Mouse (Mus musculus) forebrain, embryonic 13.5 days (tissue): ENCODE measurements around the gene Fam221a. TPM values are rescaled to one million over a fixed set of nuclear protein-coding genes. Genes with fewer than 3 reads are reported as not detected.

ENCODE experiments used
- ATAC-seq: fragments of 200-750 bp; cut with Nextera tagmentation; 2 replicates; pipeline ENCODE4 v1.8.0; 2017
- H3K27ac ChIP-seq: fragments of 300-500 bp; sonication (generic); 2 replicates; pipeline ENCODE4 v1.5.1; 2015; ENCODE audit warnings: inconsistent platforms, mild to moderate bottlenecking, moderate library complexity
- H3K27me3 ChIP-seq: fragments of 300-500 bp; sonication (generic); 2 replicates; pipeline ENCODE4 v1.6.1; 2015; ENCODE audit warnings: mild to moderate bottlenecking, inconsistent platforms
- H3K36me3 ChIP-seq: fragments of 300-500 bp; sonication (generic); 2 replicates; pipeline ENCODE4 v1.6.1; 2015; ENCODE audit warnings: mild to moderate bottlenecking, inconsistent platforms; ENCODE audit not compliant: poor library complexity, severe bottlenecking
- H3K4me1 ChIP-seq: fragments of 300-500 bp; sonication (generic); 2 replicates; pipeline ENCODE4 v1.6.1; 2015; ENCODE audit warnings: inconsistent platforms
- H3K4me2 ChIP-seq: fragments of 300-500 bp; sonication (generic); 2 replicates; pipeline ENCODE4 v1.6.1; 2015; ENCODE audit warnings: inconsistent platforms, mild to moderate bottlenecking, moderate library complexity
- H3K4me3 ChIP-seq: fragments of 300-500 bp; sonication (generic); 2 replicates; pipeline ENCODE4 v1.5.1; 2015; ENCODE audit warnings: mild to moderate bottlenecking, inconsistent platforms
- H3K9ac ChIP-seq: fragments of 300-500 bp; sonication (generic); 2 replicates; pipeline ENCODE4 v1.6.1; 2015; ENCODE audit warnings: mild to moderate bottlenecking, inconsistent platforms
- H3K9me3 ChIP-seq: fragments of 300-500 bp; sonication (generic); replicated peaks from 2 replicates; pipeline ENCODE4 v1.6.1; 2016; ENCODE audit warnings: inconsistent platforms
- WGBS: fragments of 180-500 bp; shearing (Covaris S2); methylation state at CpG from one replicate; pipeline ENCODE4 v1.1.7; 2015; 5-methylcytosine and 5-hydroxymethylcytosine counted together
- polyA plus RNA-seq: library from polyadenylated mRNA; unstranded; fragments of >200 nt; fragmentation: Nextera tagmentation; extraction: Ambion mirVana; gene quantifications from 2 replicates; pipeline ENCODE4 v1.2.1, GENCODE M21; 2015

Gene Fam221a
- polyA plus RNA-seq, 1 experiment from 2014 or later = 7.0 TPM

DNA sequence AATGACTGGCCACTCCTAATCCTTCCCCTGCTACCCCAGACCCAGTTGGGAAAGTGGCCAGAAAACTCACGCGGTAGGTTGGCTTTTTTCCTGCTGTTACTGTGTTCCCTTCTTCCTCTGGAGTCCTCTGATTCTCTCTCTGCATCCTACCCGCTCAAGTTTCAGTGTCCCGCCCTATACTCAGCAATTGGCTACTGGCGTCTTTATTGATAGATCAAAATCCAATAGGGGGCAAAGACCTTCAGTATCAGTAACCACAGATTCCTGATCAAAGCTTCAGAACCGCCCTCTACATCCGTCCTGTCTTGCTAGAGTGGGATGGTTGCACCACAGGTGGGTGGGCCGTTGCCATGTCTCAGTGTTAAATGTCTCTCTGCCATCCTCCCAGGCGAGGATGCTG lies 29.0 kb upstream of the Fam221a start:
- Histone ChIP-seq H3K27ac (no peak overlapping the region), H3K27me3 (no peaks in the 10 kb centered on the region), H3K4me3 (no peak overlapping the region), H3K36me3 (peaks cover 4% of the 10 kb centered on the region; the same call in 1 of the 2 replicates), H3K9ac (no peak overlapping the region), H3K4me1 (no peaks in the 10 kb centered on the region), H3K4me2 (no peak overlapping the region), H3K9me3 (no peaks in the 10 kb centered on the region)
- 14% methylated on average over 9 of the region's 9 CpGs for WGBS
- ATAC-seq = no peak

DNA sequence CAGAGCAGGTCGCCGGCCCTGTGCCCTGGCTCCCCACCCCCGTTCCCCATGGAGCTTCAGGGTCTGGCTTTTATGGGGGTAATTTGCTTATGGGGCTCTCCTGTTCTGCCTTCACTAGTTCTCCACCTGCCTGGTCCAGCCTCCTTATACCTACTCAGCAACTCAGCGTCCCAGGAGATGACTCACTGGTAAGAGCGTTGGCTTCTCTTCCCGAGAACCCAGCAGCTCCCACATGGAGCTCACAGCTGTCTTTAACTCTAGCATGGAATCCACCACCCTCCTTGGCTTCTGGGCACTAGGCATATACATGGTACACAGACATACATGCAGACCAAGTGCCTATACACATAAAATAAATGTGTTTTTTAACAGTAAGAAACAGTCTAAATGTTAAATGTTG lies 28.4 kb upstream of the Fam221a start:
- Histone ChIP-seq H3K4me1 (no peaks in the 10 kb centered on the region), H3K27me3 (no peaks in the 10 kb centered on the region), H3K36me3 (peaks cover 4% of the 10 kb centered on the region; the same call in 1 of the 2 replicates), H3K4me2 (no peak overlapping the region), H3K9me3 (no peaks in the 10 kb centered on the region), H3K27ac (no peak overlapping the region), H3K4me3 (no peak overlapping the region), H3K9ac (no peak overlapping the region)
- WGBS = 33% methylated on average over 6 of the region's 6 CpGs
- no peak for ATAC-seq

DNA sequence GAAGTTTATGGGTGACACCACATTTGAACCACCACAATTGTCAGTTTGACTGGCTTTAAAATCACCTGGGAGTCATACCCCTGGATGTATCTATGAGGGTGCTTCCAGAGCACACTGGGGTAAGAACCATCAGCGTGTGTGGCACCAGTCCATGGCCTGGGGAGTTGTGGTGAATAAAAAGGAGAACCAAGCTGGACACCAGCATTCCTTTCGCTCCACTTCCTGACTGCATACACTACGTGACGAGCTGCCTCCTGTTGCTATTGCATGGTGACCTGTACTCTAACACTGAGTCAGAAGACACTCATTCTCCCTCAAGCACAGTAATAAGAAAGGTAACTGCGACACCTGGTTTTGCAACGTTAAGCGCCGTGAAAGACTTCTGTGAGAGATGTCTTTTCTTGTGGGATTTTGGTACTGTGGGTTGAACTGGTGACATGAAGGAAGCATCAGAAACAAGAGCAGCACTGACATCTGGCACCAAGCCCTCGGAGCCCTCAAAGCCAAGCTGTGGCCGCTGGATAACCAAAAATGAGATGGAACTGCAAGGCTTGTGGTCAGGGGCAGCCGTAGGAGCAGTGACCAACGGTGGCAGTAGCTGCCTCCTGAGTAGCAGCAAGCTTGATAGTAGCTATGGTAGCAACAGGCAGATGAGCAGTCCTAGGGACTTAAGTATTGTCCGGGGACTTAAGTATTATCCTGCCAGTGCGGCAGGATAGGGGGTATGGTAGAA lies 23.6 kb upstream of the Fam221a start:
- no peak for ATAC-seq
- Histone ChIP-seq H3K4me3 (no peak overlapping the region), H3K4me1 (no peaks in the 10 kb centered on the region), H3K9ac (no peak overlapping the region), H3K27me3 (no peaks in the 10 kb centered on the region), H3K36me3 (no peaks in the 10 kb centered on the region), H3K27ac (no peak overlapping the region), H3K9me3 (no peaks in the 10 kb centered on the region), H3K4me2 (no peak overlapping the region)
- 82% methylated on average over 14 of the region's 14 CpGs for WGBS

DNA sequence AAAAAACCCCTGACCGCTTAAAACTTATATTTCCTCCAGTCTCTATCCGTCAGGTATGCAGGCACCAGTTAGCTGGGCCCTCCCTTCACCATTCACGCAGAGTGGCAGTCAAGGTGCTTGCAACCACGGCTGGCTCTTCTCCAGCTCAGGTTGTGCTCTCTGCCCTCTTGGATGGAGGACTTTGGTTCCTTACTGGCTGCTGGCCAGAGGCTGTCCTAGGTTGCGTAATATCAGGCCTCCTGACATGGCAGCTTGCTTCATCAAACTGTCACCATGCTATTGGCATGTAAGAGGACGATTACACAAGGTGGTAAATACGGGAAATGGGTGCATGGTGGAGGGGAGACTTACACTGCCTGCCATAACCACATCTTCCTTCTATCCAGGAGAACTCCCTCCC lies 17.7 kb upstream of the Fam221a start:
- H3K4me2 ChIP-seq = no peak overlapping the region
- H3K9me3 ChIP-seq = no peaks in the 10 kb centered on the region

DNA sequence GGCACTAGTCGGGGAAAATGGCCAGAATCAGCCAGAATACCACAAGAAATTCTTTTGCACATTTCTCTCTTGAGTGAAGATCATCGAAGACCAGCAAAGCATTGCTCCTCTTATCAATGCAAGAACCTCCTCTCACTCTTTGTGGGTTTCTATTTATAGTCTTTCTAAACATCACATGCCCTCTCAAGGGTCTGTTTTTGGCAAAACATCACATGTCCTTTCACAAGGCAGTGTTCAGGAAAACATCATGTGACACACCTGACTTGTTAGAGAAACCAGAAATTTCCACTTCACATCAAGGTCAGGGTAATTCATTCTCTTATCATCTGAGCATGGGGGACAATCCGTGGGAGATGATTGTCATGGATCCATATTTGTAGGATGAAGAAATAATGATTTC lies 12.9 kb upstream of the Fam221a start:
- Histone ChIP-seq H3K4me1 (no peaks in the 10 kb centered on the region), H3K4me3 (no peak overlapping the region)
- no peak for ATAC-seq

More for the DNA sequence above, 17.7 kb upstream of the Fam221a start:
- Histone ChIP-seq H3K27me3 (no peaks in the 10 kb centered on the region), H3K36me3 (no peaks in the 10 kb centered on the region), H3K27ac (no peak overlapping the region), H3K9ac (no peak overlapping the region), H3K4me1 (no peaks in the 10 kb centered on the region), H3K4me3 (no peak overlapping the region)
- 93% methylated on average over 7 of the region's 7 CpGs for WGBS
- ATAC-seq = no peak

DNA sequence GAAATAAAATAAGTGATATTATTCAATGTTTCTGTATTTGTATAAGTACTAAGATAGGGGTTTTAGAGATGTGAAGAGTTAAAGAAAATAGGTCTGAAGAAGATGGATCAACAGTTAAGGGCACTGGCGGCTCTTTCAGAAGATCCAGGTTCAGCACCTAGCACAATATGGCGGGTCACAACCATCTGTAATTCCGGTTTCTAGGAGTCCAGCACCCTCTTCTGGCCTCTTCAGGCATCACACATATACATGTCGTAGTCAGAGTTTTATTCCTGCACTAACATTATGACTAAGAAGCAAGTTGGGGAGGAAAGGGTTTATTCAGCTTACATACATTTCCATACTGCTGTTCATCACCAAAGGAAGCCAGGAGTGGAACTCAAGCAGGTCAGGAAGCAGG lies 12.4 kb upstream of the Fam221a start:
- ATAC-seq = no peak
- no peak overlapping the region for H3K27ac ChIP-seq
- H3K27me3 ChIP-seq = no peaks in the 10 kb centered on the region
- H3K9ac ChIP-seq = no peak overlapping the region
- no peak overlapping the region for H3K4me2 ChIP-seq
- no peaks in the 10 kb centered on the region for H3K36me3 ChIP-seq
- 67% methylated on average over 4 of the region's 4 CpGs for WGBS
- H3K9me3 ChIP-seq = no peaks in the 10 kb centered on the region
- no peaks in the 10 kb centered on the region for H3K4me1 ChIP-seq
- no peak overlapping the region for H3K4me3 ChIP-seq

More for the DNA sequence above, 12.9 kb upstream of the Fam221a start:
- Histone ChIP-seq H3K27me3 (no peaks in the 10 kb centered on the region), H3K36me3 (no peaks in the 10 kb centered on the region), H3K9ac (no peak overlapping the region), H3K9me3 (no peaks in the 10 kb centered on the region), H3K4me2 (no peak overlapping the region), H3K27ac (no peak overlapping the region)
- 92% methylated on average over 3 of the region's 3 CpGs for WGBS

DNA sequence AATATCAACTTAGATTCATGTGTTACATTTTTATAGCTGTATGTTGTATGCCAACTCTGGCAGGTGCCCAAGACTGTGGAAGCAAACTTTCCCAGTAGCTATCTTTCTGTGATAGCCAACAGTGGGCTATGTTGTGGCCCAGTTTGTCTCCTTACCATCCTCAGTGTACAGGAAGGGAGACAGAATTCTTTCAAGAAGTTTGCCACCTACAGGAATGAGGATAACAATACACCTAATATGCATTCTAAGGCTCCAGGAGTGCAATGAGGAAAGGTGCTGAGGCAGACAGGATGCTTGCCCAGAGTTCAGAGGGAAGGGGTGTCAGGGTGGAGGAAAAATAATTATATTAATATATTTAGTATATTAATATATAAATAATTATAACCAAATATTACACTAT lies 7.1 kb upstream of the Fam221a start:
- H3K4me1 ChIP-seq = no peaks in the 10 kb centered on the region
- H3K9ac ChIP-seq = no peak overlapping the region
- H3K27me3 ChIP-seq = no peaks in the 10 kb centered on the region
- H3K27ac ChIP-seq = no peak overlapping the region
- H3K4me2 ChIP-seq = no peak overlapping the region
- no peak overlapping the region for H3K4me3 ChIP-seq
- H3K9me3 ChIP-seq = no peaks in the 10 kb centered on the region
- H3K36me3 ChIP-seq = no peaks in the 10 kb centered on the region
- no peak for ATAC-seq

DNA sequence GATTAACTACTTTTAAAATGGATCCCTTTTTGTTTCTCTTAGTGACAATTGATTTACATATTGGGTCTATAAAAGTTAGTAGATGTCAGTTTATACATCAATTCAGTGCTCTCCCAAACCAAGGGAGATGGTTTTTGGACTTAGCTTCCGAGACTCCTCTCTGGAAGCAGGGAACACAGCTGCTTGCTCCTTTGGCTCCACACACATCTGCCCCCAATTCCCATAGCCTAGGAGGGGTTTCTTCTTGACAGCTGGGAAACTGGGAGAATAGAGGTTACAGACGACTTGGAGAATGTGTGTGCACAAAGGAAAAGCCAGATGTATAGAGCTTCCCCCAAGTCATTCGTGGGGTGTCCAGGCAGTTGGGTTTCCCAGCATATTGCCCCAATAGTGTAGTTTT lies 673 bp downstream of the Fam221a start:
- H3K4me2 ChIP-seq = peak overlapping the region; percentile 88
- ATAC-seq = no peak
- 43% methylated on average over 3 of the region's 3 CpGs for WGBS

DNA sequence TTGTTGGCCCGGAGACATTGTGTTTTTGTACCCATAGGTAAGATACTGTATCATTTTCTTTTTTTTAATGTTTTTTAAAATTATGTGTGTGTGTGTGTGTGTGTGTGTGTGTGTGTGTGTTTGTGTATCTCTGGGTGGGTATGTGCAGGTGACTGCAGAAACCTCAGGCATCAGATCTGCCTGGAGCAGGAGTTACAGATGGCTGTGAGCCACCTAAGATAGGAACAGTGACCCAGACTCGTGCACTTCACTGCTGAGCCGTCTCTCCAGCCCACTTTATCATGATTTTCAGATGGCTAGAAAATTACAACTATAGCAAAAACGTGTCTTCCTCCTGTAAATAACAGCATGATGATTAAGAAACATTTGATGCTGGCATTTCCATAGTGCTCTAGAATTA lies 5.2 kb downstream of the Fam221a start:
- peaks cover 9% of the 10 kb centered on the region for H3K4me1 ChIP-seq
- no peaks in the 10 kb centered on the region for H3K27me3 ChIP-seq
- no peaks in the 10 kb centered on the region for H3K36me3 ChIP-seq
- no peak overlapping the region for H3K9ac ChIP-seq
- H3K27ac ChIP-seq = no peak overlapping the region
- 80% methylated on average over 4 of the region's 4 CpGs for WGBS
- H3K4me3 ChIP-seq = no peak overlapping the region
- no peak overlapping the region for H3K4me2 ChIP-seq
- ATAC-seq = no peak
- no peaks in the 10 kb centered on the region for H3K9me3 ChIP-seq

More for the DNA sequence above, 673 bp downstream of the Fam221a start:
- H3K4me1 ChIP-seq = peaks cover 14% of the 10 kb centered on the region
- no peaks in the 10 kb centered on the region for H3K27me3 ChIP-seq
- no peaks in the 10 kb centered on the region for H3K36me3 ChIP-seq
- H3K9me3 ChIP-seq = no peaks in the 10 kb centered on the region
- peak overlapping the region; percentile 55 for H3K4me3 ChIP-seq
- peak overlapping the region; percentile 68 for H3K9ac ChIP-seq
- H3K27ac ChIP-seq = no peak overlapping the region

DNA sequence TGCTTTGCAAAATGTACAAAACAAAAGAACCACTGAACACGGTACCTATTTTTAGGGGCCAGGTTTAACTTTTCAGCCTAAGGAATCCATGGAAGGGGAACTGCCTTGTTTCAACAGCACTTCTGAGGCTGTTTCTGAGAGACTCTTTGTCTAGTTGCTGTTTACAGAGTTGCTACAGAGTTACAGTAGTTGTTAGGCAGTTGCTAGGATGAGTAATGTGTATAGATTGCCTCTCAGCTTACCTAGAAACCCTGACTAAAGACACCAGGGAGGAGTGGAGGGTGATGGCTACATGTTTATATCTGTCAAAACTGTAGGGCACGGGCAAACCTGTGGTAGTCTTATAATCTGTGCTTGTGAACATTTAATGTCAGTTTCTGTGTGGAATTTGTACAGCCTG lies 6.4 kb downstream of the Fam221a start:
- H3K9me3 ChIP-seq = no peaks in the 10 kb centered on the region
- no peaks in the 10 kb centered on the region for H3K36me3 ChIP-seq
- no peak overlapping the region for H3K4me3 ChIP-seq
- no peak overlapping the region for H3K27ac ChIP-seq
- no peaks in the 10 kb centered on the region for H3K27me3 ChIP-seq
- no peak for ATAC-seq
- H3K4me2 ChIP-seq = no peak overlapping the region
- H3K4me1 ChIP-seq = no peaks in the 10 kb centered on the region
- 64% methylated on average over 2 of the region's 2 CpGs for WGBS
- H3K9ac ChIP-seq = no peak overlapping the region

DNA sequence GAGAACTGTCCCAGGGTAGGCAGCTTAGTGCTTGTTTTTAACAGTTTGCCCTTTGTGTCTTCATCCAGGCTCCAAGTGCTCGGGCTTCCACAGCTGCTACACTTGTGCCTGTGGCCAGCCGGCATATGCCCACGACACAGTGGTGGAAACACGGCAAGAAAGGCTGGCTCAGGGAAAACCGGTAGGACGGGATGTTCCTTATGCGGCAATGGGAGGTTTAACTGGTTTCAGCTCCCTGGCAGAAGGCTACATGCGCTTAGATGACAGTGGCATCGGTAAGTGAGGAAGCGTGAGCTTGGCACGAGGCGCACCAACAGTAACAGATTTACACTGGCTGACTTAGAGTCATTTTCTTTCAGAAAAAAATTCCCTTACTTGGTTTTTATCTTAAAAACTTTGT lies 10.8 kb downstream of the Fam221a start:
- Histone ChIP-seq H3K9me3 (0 out of 2 replicates have a peak, but pooled peaks cover 2% of the 10 kb centered on the region), H3K4me2 (no peak overlapping the region), H3K36me3 (no peaks in the 10 kb centered on the region), H3K4me3 (no peak overlapping the region), H3K9ac (no peak overlapping the region), H3K27ac (no peak overlapping the region; the same call in 1 of the 2 replicates), H3K27me3 (no peaks in the 10 kb centered on the region), H3K4me1 (no peaks in the 10 kb centered on the region)
- 67% methylated on average over 12 of the region's 12 CpGs for WGBS
- no peak for ATAC-seq

DNA sequence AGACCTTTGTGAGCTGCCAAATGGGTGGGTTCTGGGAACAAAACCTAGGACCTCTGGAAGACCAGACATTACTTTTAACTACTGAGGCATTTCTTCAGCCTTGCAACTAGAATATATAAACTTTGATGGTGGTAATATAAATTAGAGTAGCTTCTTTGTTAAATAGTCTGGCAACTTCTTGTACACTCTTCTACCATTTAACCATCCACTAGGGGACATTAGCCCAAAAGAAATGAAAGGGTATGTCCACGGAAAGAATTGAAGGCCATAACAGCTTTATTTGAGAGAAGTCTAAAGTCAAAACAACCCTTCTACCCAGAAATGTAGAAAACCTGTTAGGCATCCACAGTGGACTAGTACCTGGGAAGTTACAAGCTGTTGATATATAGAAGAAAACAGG lies 26.7 kb downstream of the Fam221a start:
- H3K4me3 ChIP-seq = no peak overlapping the region
- no peaks in the 10 kb centered on the region for H3K36me3 ChIP-seq
- H3K4me2 ChIP-seq = no peak overlapping the region
- 76% methylated on average over 1 of the region's 1 CpGs for WGBS
- H3K9me3 ChIP-seq = no peaks in the 10 kb centered on the region
- H3K27ac ChIP-seq = no peak overlapping the region
- no peaks in the 10 kb centered on the region for H3K27me3 ChIP-seq
- H3K4me1 ChIP-seq = no peaks in the 10 kb centered on the region
- no peak for ATAC-seq
- H3K9ac ChIP-seq = no peak overlapping the region

DNA sequence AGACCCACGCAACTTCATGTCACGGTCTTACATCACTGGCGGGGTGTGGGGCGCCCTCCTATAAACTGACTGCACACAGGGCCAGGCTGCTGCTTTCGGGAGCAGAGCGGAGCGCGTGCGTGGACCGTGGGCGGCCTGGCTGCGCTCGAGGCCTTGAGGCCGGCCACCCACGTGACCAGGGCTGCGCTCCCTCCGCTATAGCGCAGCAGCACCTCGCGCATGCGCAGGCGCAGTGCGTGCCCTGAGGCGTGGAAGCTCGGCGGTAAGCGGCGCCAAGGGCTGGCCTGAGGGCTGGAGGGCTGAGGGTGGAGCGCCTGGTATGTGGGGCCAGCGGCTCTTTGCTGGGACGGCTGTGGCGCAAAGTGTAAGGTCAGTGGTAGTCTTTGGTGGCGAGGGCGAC lies 27.8 kb downstream of the Fam221a start, which contains the start of gene Stk31:
Gene Stk31 (plus strand): TSS at position 289 of the 400 bp plus-strand sequence.
- H3K9me3 ChIP-seq = no peaks in the 10 kb centered on the region
- no peak within 1 kb of the TSS for H3K4me3 ChIP-seq
- no peaks in the 10 kb centered on the region for H3K4me1 ChIP-seq
- no peak for ATAC-seq
- H3K27me3 ChIP-seq = no peaks in the 10 kb centered on the region
- H3K4me2 ChIP-seq = no peak within 1 kb of the TSS
- no peak within 1 kb of the TSS for H3K27ac ChIP-seq
- no peaks in the 10 kb centered on the region for H3K36me3 ChIP-seq
- H3K9ac ChIP-seq = no peak within 1 kb of the TSS
- WGBS = 84% methylated on average over 34 of the region's 34 CpGs
